Mouse (Mus musculus): Measurements from ENCODE around the gene Pax3. TPM values are rescaled to one million over a fixed set of nuclear protein-coding genes. Genes with fewer than 3 reads are reported as not detected.

Pax3 gene
- polyA plus RNA-seq, 1 experiment from 2014 or later = not detected

GRCm38 (mm10) chr1:78168796-78169195 is 28.1 kb downstream of the Pax3 start:
- WGBS (ENCODE audit: insufficient replicate concordance) = 53% methylated on average over 3 of the region's 3 CpGs
- TF ChIP-seq CTCF (IDR thresholded peaks at IDR 0.05; ENCODE audit: low read depth) (no peak), EP300 (IDR thresholded peaks at IDR 0.05; ENCODE audit: low read depth) (no peak)
- ATAC-seq (no peak), DNase-seq (no peak)
- H3K9ac ChIP-seq (replicated peaks) = no peak overlapping the region
- H3K27me3 ChIP-seq (ENCODE audit: insufficient read depth, low read length) = peaks cover 9% of the 10 kb centered on the region; the same call in 1 of the 2 replicates
- no peaks in the 10 kb centered on the region for H3K36me3 ChIP-seq (replicated peaks; ENCODE audit: insufficient read depth, low read length)
- H3K4me1 ChIP-seq (ENCODE audit: insufficient read depth) = no peaks in the 10 kb centered on the region
- no peak overlapping the region for H3K4me3 ChIP-seq (ENCODE audit: low read depth, low read length)
- no peak overlapping the region for H3K4me2 ChIP-seq (ENCODE audit: low read depth, low read length)
- no peak overlapping the region for H3K27ac ChIP-seq (ENCODE audit: low read depth)
- no peaks in the 10 kb centered on the region for H3K9me3 ChIP-seq (ENCODE audit: low read length)

DNA sequence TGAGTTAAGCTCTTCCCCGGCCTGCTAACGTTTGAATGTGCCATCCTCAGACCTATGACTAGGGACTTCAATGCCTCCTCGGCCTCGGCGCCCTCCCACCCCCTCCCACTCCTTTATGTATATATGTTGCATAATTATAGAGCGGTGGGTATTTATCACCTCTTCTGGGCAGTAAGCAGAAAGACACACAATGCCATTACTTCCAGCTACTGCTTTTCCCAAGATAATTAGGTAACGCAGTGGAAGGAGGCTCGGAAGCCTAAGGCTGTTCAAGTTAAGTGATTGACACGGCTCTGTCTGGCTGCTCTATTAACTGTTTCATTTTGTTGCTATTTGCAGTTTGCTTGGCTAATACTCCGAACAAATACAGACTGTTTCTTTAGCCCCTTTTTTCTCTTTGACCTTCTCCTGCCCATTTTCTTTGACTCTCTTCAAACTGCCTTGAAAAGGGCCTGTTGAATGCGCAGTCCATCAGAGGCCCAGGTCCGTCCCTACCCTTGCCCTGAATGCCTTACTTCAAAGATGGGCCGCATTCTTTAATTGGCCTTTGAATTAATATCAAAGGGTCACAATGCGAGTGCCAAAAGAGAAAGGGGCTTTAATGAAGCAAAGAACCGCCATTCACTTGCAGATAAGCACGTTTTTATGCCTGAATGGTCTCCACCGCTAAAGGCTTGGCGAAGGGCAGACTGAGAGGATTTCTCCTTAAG is 29.2 kb downstream of the Pax3 start:
- no peak for DNase-seq
- H3K4me3 ChIP-seq (ENCODE audit: low read depth, low read length) = no peak overlapping the region
- no peaks in the 10 kb centered on the region for H3K4me1 ChIP-seq (ENCODE audit: insufficient read depth)
- 55% methylated on average over 18 of the region's 18 CpGs for WGBS (ENCODE audit: insufficient replicate concordance)
- no peak for ATAC-seq
- H3K36me3 ChIP-seq (replicated peaks; ENCODE audit: insufficient read depth, low read length) = no peaks in the 10 kb centered on the region
- peaks cover 9% of the 10 kb centered on the region; the same call in 1 of the 2 replicates for H3K27me3 ChIP-seq (ENCODE audit: insufficient read depth, low read length)
- H3K27ac ChIP-seq (ENCODE audit: low read depth) = no peak overlapping the region
- no peaks in the 10 kb centered on the region for H3K9me3 ChIP-seq (ENCODE audit: low read length)
- H3K9ac ChIP-seq (replicated peaks) = no peak overlapping the region
- TF ChIP-seq CTCF (IDR thresholded peaks at IDR 0.05; ENCODE audit: low read depth) (no peak), EP300 (IDR thresholded peaks at IDR 0.05; ENCODE audit: low read depth) (no peak)
- H3K4me2 ChIP-seq (ENCODE audit: low read depth, low read length) = no peak overlapping the region

GRCm38 (mm10) chr1:78161745-78162144 is 35.2 kb downstream of the Pax3 start:
- Histone ChIP-seq H3K4me1 (ENCODE audit: insufficient read depth) (no peaks in the 10 kb centered on the region), H3K9ac (replicated peaks) (no peak overlapping the region), H3K9me3 (ENCODE audit: low read length) (no peaks in the 10 kb centered on the region), H3K27me3 (ENCODE audit: insufficient read depth, low read length) (peaks cover 15% of the 10 kb centered on the region; the same call in 1 of the 2 replicates), H3K27ac (ENCODE audit: low read depth) (no peak overlapping the region), H3K4me2 (ENCODE audit: low read depth, low read length) (no peak overlapping the region), H3K4me3 (ENCODE audit: low read depth, low read length) (no peak overlapping the region), H3K36me3 (replicated peaks; ENCODE audit: insufficient read depth, low read length) (no peaks in the 10 kb centered on the region)
- WGBS (ENCODE audit: insufficient replicate concordance) = 63% methylated on average over 5 of the region's 5 CpGs
- TF ChIP-seq EP300 (IDR thresholded peaks at IDR 0.05; ENCODE audit: low read depth) = no peak
- TF ChIP-seq CTCF (IDR thresholded peaks at IDR 0.05; ENCODE audit: low read depth) = no peak
- DNase-seq (no peak), ATAC-seq (no peak)

DNA sequence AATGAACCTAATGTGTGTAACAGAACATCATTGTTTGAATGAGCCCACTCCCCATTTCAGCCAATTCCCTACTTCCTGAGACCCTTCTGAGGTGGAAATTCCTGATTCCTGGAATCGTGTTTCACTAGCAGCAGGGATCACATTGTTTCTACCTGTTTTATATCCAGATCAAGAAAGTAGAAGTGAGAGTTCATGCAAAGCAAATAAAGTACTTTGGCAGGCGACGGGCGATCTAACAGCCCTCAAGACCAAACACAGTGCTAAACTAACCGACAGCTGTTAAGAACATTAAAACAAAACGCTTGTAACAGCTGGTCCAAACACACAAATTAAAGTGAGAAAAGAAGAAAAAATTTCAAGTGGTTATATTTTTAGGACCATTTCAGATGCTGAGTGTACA is 39.0 kb downstream of the Pax3 start:
- no peak for ATAC-seq
- H3K9ac ChIP-seq (replicated peaks) = no peak overlapping the region
- no peaks in the 10 kb centered on the region for H3K4me1 ChIP-seq (ENCODE audit: insufficient read depth)
- no peak overlapping the region for H3K27ac ChIP-seq (ENCODE audit: low read depth)
- peaks cover 18% of the 10 kb centered on the region; the same call in 1 of the 2 replicates for H3K27me3 ChIP-seq (ENCODE audit: insufficient read depth, low read length)
- DNase-seq = no peak
- no peak overlapping the region for H3K4me3 ChIP-seq (ENCODE audit: low read depth, low read length)
- WGBS (ENCODE audit: insufficient replicate concordance) = 31% methylated on average over 6 of the region's 6 CpGs
- H3K36me3 ChIP-seq (replicated peaks; ENCODE audit: insufficient read depth, low read length) = no peaks in the 10 kb centered on the region
- TF ChIP-seq EP300 (IDR thresholded peaks at IDR 0.05; ENCODE audit: low read depth) (no peak), CTCF (IDR thresholded peaks at IDR 0.05; ENCODE audit: low read depth) (no peak)
- no peak overlapping the region for H3K4me2 ChIP-seq (ENCODE audit: low read depth, low read length)
- no peaks in the 10 kb centered on the region for H3K9me3 ChIP-seq (ENCODE audit: low read length)

DNA sequence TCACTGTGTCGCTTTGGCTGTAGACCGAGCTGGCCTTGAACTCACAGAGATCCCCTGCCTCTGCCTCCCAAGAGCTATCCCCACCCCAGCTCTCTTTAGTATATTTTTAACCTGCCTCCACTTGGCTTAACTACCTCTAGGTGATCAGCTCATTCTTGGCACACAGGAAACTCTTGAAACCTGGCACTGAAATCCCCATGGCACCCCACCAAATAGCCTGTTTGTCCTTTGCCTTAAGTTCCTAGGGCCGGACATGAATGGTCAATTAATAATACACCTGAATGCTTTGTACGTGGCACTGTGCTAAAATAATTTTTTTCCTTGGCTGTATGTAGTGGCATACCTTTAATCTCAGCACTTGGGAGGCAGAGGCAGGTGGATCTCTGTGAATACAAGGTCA is 41.1 kb downstream of the Pax3 start:
- no peak for TF ChIP-seq EP300 (IDR thresholded peaks at IDR 0.05; ENCODE audit: low read depth)
- TF ChIP-seq CTCF (IDR thresholded peaks at IDR 0.05; ENCODE audit: low read depth) = no peak
- Histone ChIP-seq H3K36me3 (replicated peaks; ENCODE audit: insufficient read depth, low read length) (no peaks in the 10 kb centered on the region), H3K4me2 (ENCODE audit: low read depth, low read length) (no peak overlapping the region), H3K9me3 (ENCODE audit: low read length) (no peaks in the 10 kb centered on the region), H3K27ac (ENCODE audit: low read depth) (no peak overlapping the region), H3K9ac (replicated peaks) (no peak overlapping the region), H3K4me1 (ENCODE audit: insufficient read depth) (no peaks in the 10 kb centered on the region), H3K27me3 (ENCODE audit: insufficient read depth, low read length) (peaks cover 24% of the 10 kb centered on the region), H3K4me3 (ENCODE audit: low read depth, low read length) (no peak overlapping the region)
- WGBS (ENCODE audit: insufficient replicate concordance) = 78% methylated on average over 4 of the region's 4 CpGs
- DNase-seq (no peak), ATAC-seq (no peak)

DNA sequence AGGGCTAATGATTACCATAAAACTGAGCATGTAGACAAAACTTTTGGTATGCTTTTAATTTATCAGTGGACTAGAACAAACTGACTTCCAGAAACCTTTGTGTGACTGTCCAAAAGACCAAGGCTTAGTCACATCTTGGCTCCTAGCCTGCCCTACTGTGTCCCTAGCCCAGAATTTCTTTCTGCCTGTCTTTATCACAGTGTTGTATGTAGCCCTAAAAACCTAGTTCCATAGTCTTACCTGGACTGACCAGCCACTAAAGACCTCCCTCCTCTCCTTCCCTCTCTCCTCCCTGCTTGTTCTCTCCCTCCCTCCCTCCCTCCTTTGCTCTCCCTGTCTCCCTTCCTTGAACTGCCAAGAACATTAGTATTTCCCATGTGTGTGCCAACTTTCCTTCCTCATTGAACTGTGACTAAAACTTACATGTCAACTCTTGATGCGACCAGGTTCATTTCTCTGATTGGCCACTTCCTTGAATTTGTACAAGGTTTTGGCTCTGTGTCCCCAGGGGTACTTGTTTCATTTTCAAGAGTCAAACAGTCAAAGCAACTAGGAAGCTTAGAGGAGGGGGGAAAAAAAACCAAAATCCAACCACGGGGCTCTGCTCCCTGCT is 48.8 kb downstream of the Pax3 start:
- Histone ChIP-seq H3K9me3 (ENCODE audit: low read length) (no peaks in the 10 kb centered on the region), H3K27me3 (ENCODE audit: insufficient read depth, low read length) (peaks cover 39% of the 10 kb centered on the region), H3K36me3 (replicated peaks; ENCODE audit: insufficient read depth, low read length) (no peaks in the 10 kb centered on the region), H3K4me2 (ENCODE audit: low read depth, low read length) (no peak overlapping the region), H3K4me3 (ENCODE audit: low read depth, low read length) (no peak overlapping the region), H3K27ac (ENCODE audit: low read depth) (no peak overlapping the region), H3K4me1 (ENCODE audit: insufficient read depth) (no peaks in the 10 kb centered on the region), H3K9ac (replicated peaks) (no peak overlapping the region)
- DNase-seq (no peak), ATAC-seq (no peak)
- 54% methylated on average over 2 of the region's 2 CpGs for WGBS (ENCODE audit: insufficient replicate concordance)
- TF ChIP-seq EP300 (IDR thresholded peaks at IDR 0.05; ENCODE audit: low read depth) = no peak
- TF ChIP-seq CTCF (IDR thresholded peaks at IDR 0.05; ENCODE audit: low read depth) = no peak
